Mouse (Mus musculus) mesoderm, embryonic 11.5 days (tissue): ENCODE measurements at regions not wholly inside any gene's neighbourhood (a gene's known extent, or its start where the extent isn't known, plus 50 kb on each side); places are given as distances from the start of the nearest gene placed in this dataset.
A peak's percentile ranks its signal among the peaks of the same experiment; 100 is the strongest.
"Not testable (repeated sequence)": the region's sequence is repeated elsewhere in the genome, so short reads cannot be mapped to it uniquely, and the experiment has no call there.

Experiments
- DNase-seq: peaks from one replicate; pipeline ENCODE4 v3.0.0-alpha.2; 2012; ENCODE audit warnings: low read depth, low spot score

- peak; percentile 12 for DNase-seq
Measured at GRCm38 (mm10) chr13:68167826-68168225, 304.7 kb downstream of the BC048507 start.

- not testable (repeated sequence) for DNase-seq
Measured at GRCm38 (mm10) chr13:68173456-68173855, 310.3 kb downstream of the BC048507 start.
